Mouse (Mus musculus) cerebellum, adult 2 months (tissue): ENCODE measurements around the gene Banp.

Source experiments
- CTCF ChIP-seq: fragments of 200-500 bp; IDR thresholded peaks from 2 replicates; pipeline ENCODE4 v1.5.1; 2011; ENCODE audit warnings: low read depth, mild to moderate bottlenecking, control low read depth, low read length, moderate library complexity, borderline replicate concordance; ENCODE audit not compliant: insufficient read depth
- POLR2A ChIP-seq: fragments of 200-500 bp; IDR thresholded peaks from 2 replicates; pipeline ENCODE4 v1.6.1; 2011; ENCODE audit warnings: low read length, control low read depth, borderline replicate concordance; ENCODE audit not compliant: insufficient read depth

DNA sequence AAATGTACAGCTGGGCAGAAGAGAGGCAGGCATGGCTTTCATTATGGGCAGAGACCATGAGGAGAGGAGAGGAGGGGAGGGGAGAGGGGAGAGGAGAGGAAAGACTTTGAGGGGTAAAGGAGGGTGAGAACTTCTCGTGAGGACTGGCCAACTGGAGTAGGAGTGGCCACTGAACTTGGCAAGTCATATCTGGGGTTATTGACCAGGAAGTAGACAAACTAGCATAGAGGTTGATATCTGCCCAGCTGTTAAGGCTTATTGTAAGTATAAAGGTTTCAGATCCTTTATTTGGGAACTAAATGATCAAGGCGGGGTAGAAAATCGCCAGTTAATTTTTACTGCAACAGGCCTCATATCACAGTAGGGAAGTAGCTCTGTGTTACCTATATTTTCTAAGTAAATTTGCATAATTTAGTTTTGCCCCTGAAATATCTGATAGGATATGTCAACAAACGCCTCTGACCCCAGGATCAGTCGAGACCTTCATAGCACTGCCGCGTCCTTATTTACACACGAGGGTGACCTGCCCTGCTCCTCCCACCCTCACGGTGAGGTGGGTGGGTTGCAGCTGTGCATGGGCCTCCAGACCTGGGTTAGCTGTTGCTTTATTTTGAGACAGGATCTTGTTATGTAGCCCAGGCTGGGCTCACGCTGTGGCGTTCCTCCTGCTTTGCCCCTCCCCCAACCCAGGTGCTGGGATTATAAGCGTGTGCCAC, 113.1 kb downstream of the Banp start:
- TF ChIP-seq POLR2A: no peak
- TF ChIP-seq CTCF: no peak
